17 mouse cellular contexts compared by ENCODE assay signal in the genomic region with DNA sequence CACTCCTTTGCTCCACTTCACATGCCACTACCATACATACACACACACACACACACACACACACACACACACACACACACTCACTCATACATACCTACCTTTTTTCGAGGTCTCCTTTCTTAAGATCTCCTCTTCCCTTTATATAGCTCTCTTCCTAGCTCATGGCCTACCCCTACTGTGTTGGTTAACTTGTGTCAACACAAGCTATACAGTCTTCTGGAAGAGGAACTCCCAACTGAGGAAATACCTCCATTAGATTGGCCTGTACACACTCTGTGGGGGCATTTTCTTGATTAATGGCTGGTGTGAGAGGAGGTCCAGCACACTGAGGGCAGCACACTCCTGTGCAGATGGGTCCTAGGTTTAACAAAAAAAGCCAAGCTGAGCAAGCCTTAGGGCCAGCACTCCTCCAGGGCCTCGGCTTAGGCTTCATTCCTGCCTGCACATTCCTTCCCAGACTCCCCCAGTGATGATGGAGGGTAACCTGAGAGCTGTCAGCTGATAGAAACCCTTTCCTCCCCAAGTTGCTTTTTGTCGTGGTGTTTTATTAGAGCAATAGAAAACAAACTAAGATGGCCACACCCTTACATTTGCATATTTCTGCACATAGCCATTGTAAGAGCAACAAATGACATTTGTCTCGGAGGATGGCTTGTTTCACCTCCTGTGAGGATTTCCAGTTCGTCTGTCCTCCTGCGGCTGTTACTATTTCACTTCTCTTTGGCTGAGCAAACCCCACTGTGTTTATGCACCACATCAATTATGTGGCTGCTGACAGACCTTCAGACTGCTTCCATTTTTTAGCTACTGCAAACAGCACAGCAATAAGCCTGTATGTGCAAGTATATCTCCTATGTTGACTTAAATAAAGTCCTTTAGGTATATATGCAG. TPM values are rescaled to one million over a fixed set of nuclear protein-coding genes. Genes with fewer than 3 reads are reported as not detected.
DNase-seq lines count a peak whose midpoint lies in the region; ATAC-seq lines count a peak whose summit lies in the region.
"Had no signal": no experiment of that assay in that cellular context is flagged by ENCODE, and none has a peak within 500 bp of the region (broad histone marks: within the 10 kb centered on the region; RNA-seq: fewer than 3 reads in every experiment).

No protein-coding gene starts in this region.

- H3K4me1 ChIP-seq in embryonic facial prominence, embryonic 11.5 days (ENCODE audit: control insufficient read depth, insufficient read depth, low read length): no peaks in the 10 kb centered on the region; the same call in none of the 2 replicates
- H3K4me1 ChIP-seq in embryonic facial prominence, embryonic 10.5 days: peaks cover 13% of the 10 kb centered on the region
- H3K4me1 ChIP-seq in neural tube, embryonic 13.5 days (replicated peaks): peaks cover 16% of the 10 kb centered on the region
- H3K4me1 ChIP-seq in embryonic facial prominence, embryonic 12.5 days: peaks cover 16% of the 10 kb centered on the region; the same call in 1 of the 2 replicates
- H3K4me1 ChIP-seq: intestine, embryonic 15.5 days; midbrain, embryonic 13.5 days had no signal

- H3K9ac ChIP-seq in embryonic facial prominence, embryonic 11.5 days (replicated peaks; ENCODE audit: low read length): no peak overlapping the region
- no peak overlapping the region for H3K9ac ChIP-seq in neural tube, embryonic 13.5 days
- no peak overlapping the region for H3K9ac ChIP-seq in embryonic facial prominence, embryonic 12.5 days
- H3K9ac ChIP-seq: hindbrain, embryonic 14.5 days; intestine, embryonic 15.5 days; limb, embryonic 15.5 days; liver, postnatal 0 days; midbrain, embryonic 13.5 days had no signal

- H3K4me3 ChIP-seq in embryonic facial prominence, embryonic 11.5 days (ENCODE audit: low read depth, low read length): no peak overlapping the region
- H3K4me3 ChIP-seq in embryonic facial prominence, embryonic 10.5 days: no peak overlapping the region
- no peak overlapping the region for H3K4me3 ChIP-seq in neural tube, embryonic 13.5 days
- no peak overlapping the region for H3K4me3 ChIP-seq in embryonic facial prominence, embryonic 12.5 days
- H3K4me3 ChIP-seq: erythroblast, embryonic 14.5 days; heart, adult 2 months; intestine, embryonic 15.5 days; limb, embryonic 15.5 days; midbrain, embryonic 13.5 days had no signal

- peak overlapping the region; percentile 7; the same call in 1 of the 2 replicates for H3K27ac ChIP-seq in embryonic facial prominence, embryonic 11.5 days (replicated peaks; ENCODE audit: low read depth, low read length)
- no peak overlapping the region for H3K27ac ChIP-seq in embryonic facial prominence, embryonic 10.5 days (replicated peaks)
- H3K27ac ChIP-seq in neural tube, embryonic 13.5 days (replicated peaks): 0 out of 2 replicates have a peak overlapping the region, but pooled peaks have one; percentile 19
- H3K27ac ChIP-seq in embryonic facial prominence, embryonic 12.5 days: peak overlapping the region; percentile 7; the same call in 1 of the 2 replicates
- H3K27ac ChIP-seq: heart, adult 2 months; hindbrain, embryonic 14.5 days; intestine, embryonic 15.5 days; kidney, postnatal 0 days; limb, embryonic 15.5 days; midbrain, embryonic 13.5 days had no signal

- DNase-seq in embryonic facial prominence, embryonic 11.5 days (ENCODE audit: low spot score): no peak
- DNase-seq in embryonic facial prominence, embryonic 10.5 days (ENCODE audit: low spot score): no peak
- DNase-seq in neural tube, embryonic 10.5 days (ENCODE audit: extremely low spot score, low spot score): no peak
- no peak for DNase-seq in B cell, adult 2 months
- DNase-seq: heart, adult 2 months; liver, postnatal 0 days; retina, postnatal 1 day had no signal

- WGBS in embryonic facial prominence, embryonic 11.5 days: 61% methylated on average over 6 of the region's 6 CpGs
- WGBS in embryonic facial prominence, embryonic 10.5 days: 63% methylated on average over 6 of the region's 6 CpGs
- 33% methylated on average over 6 of the region's 6 CpGs for WGBS in neural tube, embryonic 13.5 days
- WGBS in embryonic facial prominence, embryonic 12.5 days: 40% methylated on average over 6 of the region's 6 CpGs

- no peaks in the 10 kb centered on the region for H3K27me3 ChIP-seq in embryonic facial prominence, embryonic 11.5 days (ENCODE audit: control insufficient read depth, insufficient read depth, low read length)
- no peaks in the 10 kb centered on the region for H3K27me3 ChIP-seq in embryonic facial prominence, embryonic 10.5 days (replicated peaks; ENCODE audit: low read depth, poor library complexity, severe bottlenecking)
- no peaks in the 10 kb centered on the region for H3K27me3 ChIP-seq in neural tube, embryonic 13.5 days
- no peaks in the 10 kb centered on the region for H3K27me3 ChIP-seq in embryonic facial prominence, embryonic 12.5 days
- H3K27me3 ChIP-seq: intestine, embryonic 15.5 days; limb, embryonic 15.5 days; midbrain, embryonic 13.5 days had no signal

- H3K4me2 ChIP-seq in embryonic facial prominence, embryonic 11.5 days (ENCODE audit: low read depth, low read length): no peak overlapping the region
- no peak overlapping the region for H3K4me2 ChIP-seq in neural tube, embryonic 13.5 days
- no peak overlapping the region for H3K4me2 ChIP-seq in embryonic facial prominence, embryonic 12.5 days (replicated peaks)
- H3K4me2 ChIP-seq: hindbrain, embryonic 14.5 days; intestine, embryonic 15.5 days; limb, embryonic 15.5 days; midbrain, embryonic 13.5 days had no signal

- no peaks in the 10 kb centered on the region for H3K36me3 ChIP-seq in embryonic facial prominence, embryonic 11.5 days (replicated peaks; ENCODE audit: control insufficient read depth, insufficient read depth, low read depth, low read length)
- peaks cover 11% of the 10 kb centered on the region for H3K36me3 ChIP-seq in embryonic facial prominence, embryonic 10.5 days (replicated peaks)
- H3K36me3 ChIP-seq in neural tube, embryonic 13.5 days: peaks cover 15% of the 10 kb centered on the region
- H3K36me3 ChIP-seq in embryonic facial prominence, embryonic 12.5 days: peaks cover 11% of the 10 kb centered on the region

- no peaks in the 10 kb centered on the region for H3K9me3 ChIP-seq in embryonic facial prominence, embryonic 11.5 days (replicated peaks; ENCODE audit: control insufficient read depth, low read length)
- no peaks in the 10 kb centered on the region for H3K9me3 ChIP-seq in embryonic facial prominence, embryonic 10.5 days
- H3K9me3 ChIP-seq in neural tube, embryonic 13.5 days: no peaks in the 10 kb centered on the region
- H3K9me3 ChIP-seq in embryonic facial prominence, embryonic 12.5 days: no peaks in the 10 kb centered on the region
- H3K9me3 ChIP-seq: intestine, embryonic 15.5 days; limb, embryonic 15.5 days; midbrain, embryonic 13.5 days had no signal

- ATAC-seq in embryonic facial prominence, embryonic 11.5 days (replicated peaks; ENCODE audit: insufficient number of reproducible peaks, low FRiP score, low TSS enrichment, low read depth): no peak
- ATAC-seq in neural tube, embryonic 13.5 days (ENCODE audit: low read depth): no peak
- no peak for ATAC-seq in embryonic facial prominence, embryonic 12.5 days (ENCODE audit: insufficient number of reproducible peaks, insufficient read depth, low FRiP score, low TSS enrichment)
- ATAC-seq in erythroid progenitor cell, adult 5-6 weeks (replicated peaks; ENCODE audit: low FRiP score, poor library complexity, severe bottlenecking): no peak
- ATAC-seq: forebrain, embryonic 16.5 days; intestine, embryonic 15.5 days; liver, postnatal 0 days; midbrain, embryonic 13.5 days had no signal

RNA-seq across cellular contexts. Expression of a gene that starts 50.6 kb away (rescaled TPM):
- polyA plus RNA-seq in embryonic facial prominence, embryonic 11.5 days (2014; fragmentation: Nextera tagmentation; extraction: Ambion mirVana): 40.6 and 43.6 TPM in 2 replicates
- polyA plus RNA-seq in embryonic facial prominence, embryonic 10.5 days (2016; fragmentation: Nextera tagmentation; extraction: Ambion mirVana): 57.2 and 58.1 TPM in 2 replicates
- 122 and 126 TPM in 2 replicates for polyA plus RNA-seq in neural tube, embryonic 13.5 days (2015; fragmentation: Nextera tagmentation; extraction: Ambion mirVana)
- polyA plus RNA-seq in embryonic facial prominence, embryonic 12.5 days (2016; fragmentation: Nextera tagmentation; extraction: Ambion mirVana): 71.6 and 78.9 TPM in 2 replicates
- 8.8 and 14.1 TPM in 2 replicates for total RNA-seq in erythroid progenitor cell, adult 5-6 weeks (2015; ENCODE audit: low replicate concordance)
- total RNA-seq in erythroid progenitor cell, adult 5-6 weeks (2017; ENCODE audit: low replicate concordance): 4.6 and 7.7 TPM in 2 replicates
